Mouse (Mus musculus) thymus, adult 2 months (tissue): Measurements from ENCODE around the gene Sptan1.

Experiments used
- CTCF ChIP-seq: fragments of 200-500 bp; IDR thresholded peaks from 2 replicates; pipeline ENCODE4 v1.5.1; 2012; ENCODE audit warnings: mild to moderate bottlenecking, control low read depth, low read length, moderate library complexity, borderline replicate concordance; ENCODE audit not compliant: control insufficient read depth, poor library complexity, insufficient read depth; ENCODE audit errors: extremely low read depth
- POLR2A ChIP-seq: fragments of 200-500 bp; IDR thresholded peaks from 2 replicates; pipeline ENCODE4 v1.6.1; 2012; ENCODE audit warnings: mild to moderate bottlenecking, low read length, control low read depth, moderate library complexity; ENCODE audit not compliant: control insufficient read depth, poor library complexity, insufficient read depth; ENCODE audit errors: extremely low read depth

DNA sequence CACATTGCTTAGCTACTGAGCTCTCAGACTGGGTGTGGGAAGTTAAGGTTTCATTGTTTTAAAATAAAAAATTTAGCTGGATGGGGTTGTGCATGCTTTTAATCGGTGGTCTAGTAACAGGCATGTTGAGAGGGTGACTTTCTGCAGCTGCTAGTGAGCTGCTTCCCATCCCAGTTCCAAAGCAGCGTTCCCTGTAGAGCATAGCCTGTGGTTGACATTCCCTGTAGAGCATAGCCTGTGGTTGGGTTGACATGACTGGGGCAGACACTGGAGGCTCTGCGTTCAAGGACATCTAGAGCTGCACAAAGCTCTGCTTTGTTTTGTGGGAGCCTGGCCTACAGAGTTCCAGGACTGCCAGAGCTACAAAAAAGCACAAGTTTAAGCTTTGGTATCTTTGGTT, 107.9 kb downstream of the Sptan1 start:
- TF ChIP-seq CTCF: no peak
- no peak for TF ChIP-seq POLR2A
